Comparison of ENCODE assay signal across 18 mouse cellular contexts in the genomic region with DNA sequence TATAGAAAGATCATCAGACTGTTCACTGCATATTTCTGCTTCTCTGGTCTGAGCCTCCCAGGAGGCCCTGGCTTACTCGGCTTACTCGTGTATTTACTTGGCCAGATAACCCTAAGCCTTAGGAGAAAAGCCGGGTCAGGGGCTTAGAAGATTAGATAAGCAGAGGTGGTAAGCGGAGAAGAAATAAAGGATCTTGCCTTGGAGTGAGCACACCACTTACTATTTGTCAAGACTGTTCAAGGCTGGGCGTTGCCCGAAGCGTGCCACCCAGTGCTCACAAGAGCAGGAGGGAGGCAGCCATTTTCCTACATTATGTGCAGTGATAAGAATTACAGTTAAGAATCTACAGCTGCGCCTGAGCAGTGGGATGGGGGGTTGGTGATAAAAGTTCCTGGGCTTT.
DNase-seq lines count a peak whose midpoint lies in the region; ATAC-seq and TF ChIP-seq lines count a peak whose summit lies in the region.
"Had no signal": no experiment of that assay in that cellular context is flagged by ENCODE, and none has a peak within 500 bp of the region (broad histone marks: within the 10 kb centered on the region; RNA-seq: fewer than 3 reads in every experiment).

No protein-coding gene starts in this region.

- intact Hi-C loops in left cerebral cortex, adult 2 months (cut with DNase I) = no loop called here

- TF ChIP-seq EP300 in liver, postnatal 0 days (IDR thresholded peaks at IDR 0.05; ENCODE audit: low read depth) = no peak

- no peak overlapping the region for H3K27ac ChIP-seq in liver, embryonic 12.5 days
- H3K27ac ChIP-seq in liver, postnatal 0 days (ENCODE audit: low read depth) = no peak overlapping the region
- no peak overlapping the region for H3K27ac ChIP-seq in left cerebral cortex, adult 2 months
- H3K27ac ChIP-seq: embryonic facial prominence, embryonic 12.5 days; limb, embryonic 15.5 days had no signal

- no peak overlapping the region for H3K9ac ChIP-seq in liver, embryonic 12.5 days
- H3K9ac ChIP-seq in liver, postnatal 0 days (replicated peaks) = no peak overlapping the region
- H3K9ac ChIP-seq: embryonic facial prominence, embryonic 12.5 days; forebrain, postnatal 0 days; limb, embryonic 15.5 days had no signal

- H3K9me3 ChIP-seq in liver, embryonic 12.5 days (replicated peaks) = no peaks in the 10 kb centered on the region
- H3K9me3 ChIP-seq in liver, postnatal 0 days (ENCODE audit: low read length) = no peaks in the 10 kb centered on the region
- H3K9me3 ChIP-seq: embryonic facial prominence, embryonic 12.5 days; limb, embryonic 15.5 days had no signal

- H3K27me3 ChIP-seq in liver, embryonic 12.5 days (replicated peaks) = no peaks in the 10 kb centered on the region
- no peaks in the 10 kb centered on the region for H3K27me3 ChIP-seq in liver, postnatal 0 days (ENCODE audit: insufficient read depth, low read length)
- H3K27me3 ChIP-seq: embryonic facial prominence, embryonic 12.5 days; limb, embryonic 15.5 days had no signal

- no peak overlapping the region for H3K4me2 ChIP-seq in liver, embryonic 12.5 days
- H3K4me2 ChIP-seq in liver, postnatal 0 days (ENCODE audit: low read depth, low read length) = no peak overlapping the region
- H3K4me2 ChIP-seq: embryonic facial prominence, embryonic 12.5 days; limb, embryonic 15.5 days had no signal

- peaks cover 16% of the 10 kb centered on the region; the same call in 1 of the 2 replicates for H3K4me1 ChIP-seq in liver, embryonic 12.5 days
- H3K4me1 ChIP-seq in liver, postnatal 0 days (ENCODE audit: insufficient read depth) = peaks cover 7% of the 10 kb centered on the region

- 34% methylated on average over 8 of the region's 8 CpGs for whole genome bisulfite sequencing in liver, embryonic 12.5 days (ENCODE audit: insufficient replicate concordance)
- whole genome bisulfite sequencing in liver, postnatal 0 days (ENCODE audit: insufficient replicate concordance) = 46% methylated on average over 8 of the region's 8 CpGs

- TF ChIP-seq CTCF in liver, postnatal 0 days (IDR thresholded peaks at IDR 0.05; ENCODE audit: low read depth) = no peak
- no peak for TF ChIP-seq CTCF in left cerebral cortex, adult 2 months (IDR thresholded peaks at IDR 0.05)

- no peak for DNase-seq in liver, postnatal 0 days
- peak; percentile 60 for DNase-seq in retina, adult 2 months (ENCODE audit: low read depth, low spot score)
- no peak for DNase-seq in retina, embryonic 14.5 days (ENCODE audit: low spot score)
- peak; percentile 68 for DNase-seq in retina, postnatal 1 day
- no peak for DNase-seq in left cerebral cortex, adult 2 months (ENCODE audit: extremely low spot score in 1 of 2, low spot score in 2 of 2)
- DNase-seq in urinary bladder, postnatal 14 days (ENCODE audit: low spot score) = no peak
- DNase-seq: adrenal gland, adult 2 months; cerebellum, adult 11-12 months; forebrain, postnatal 0 days; gastrocnemius, postnatal 10 days; kidney, adult 11 months; kidney, postnatal 14 days; layer of hippocampus, adult 9-11 months; thymus, postnatal 4 days had no signal

- H3K36me3 ChIP-seq in liver, embryonic 12.5 days = no peaks in the 10 kb centered on the region
- H3K36me3 ChIP-seq in liver, postnatal 0 days (replicated peaks; ENCODE audit: insufficient read depth, low read length) = no peaks in the 10 kb centered on the region
- H3K36me3 ChIP-seq: embryonic facial prominence, embryonic 12.5 days; limb, embryonic 15.5 days had no signal

- H3K4me3 ChIP-seq in liver, embryonic 12.5 days = no peak overlapping the region
- H3K4me3 ChIP-seq in liver, postnatal 0 days (ENCODE audit: low read depth, low read length) = no peak overlapping the region
- no peak overlapping the region for H3K4me3 ChIP-seq in left cerebral cortex, adult 2 months
- H3K4me3 ChIP-seq: embryonic facial prominence, embryonic 12.5 days; limb, embryonic 15.5 days had no signal

- ATAC-seq in liver, embryonic 12.5 days = peak; percentile 51; the same call in 1 of the 2 replicates
- ATAC-seq in liver, postnatal 0 days = no peak
- ATAC-seq: CD4-positive, CD25-positive, alpha-beta regulatory T cell, adult 4 months; forebrain, postnatal 0 days had no signal

Comparison
In these comparisons a context has a peak if more than half of its experiments do, and no peak if none do; other contexts are left out.
1. DNase-seq: peak in retina, adult 2 months (single experiment) and retina, postnatal 1 day (single experiment); none in liver, postnatal 0 days (single experiment), retina, embryonic 14.5 days (single experiment), left cerebral cortex, adult 2 months (0 of 2) and urinary bladder, postnatal 14 days (single experiment).